Mouse (Mus musculus) myocyte (in vitro differentiated cells): ENCODE results near the gene Tnfsf10. TPM values are rescaled to one million over a fixed set of nuclear protein-coding genes. Genes with fewer than 3 reads are reported as not detected.
"Not testable (repeated sequence)": the region's sequence is repeated elsewhere in the genome, so short reads cannot be mapped to it uniquely, and the experiment has no call there.

Experiments
- H3K27me3 ChIP-seq: one replicate; pipeline ENCODE4 v1.6.1; 2011; ENCODE audit not compliant: control insufficient read depth, insufficient read depth, insufficient read length
- H3K36me3 ChIP-seq: one replicate; pipeline ENCODE4 v1.6.1; 2011; ENCODE audit not compliant: control insufficient read depth, insufficient read depth
- H3K4me2 ChIP-seq: one replicate; pipeline ENCODE4 v1.6.1; 2011; ENCODE audit warnings: low read depth, control low read depth
- H3K4me3 ChIP-seq: one replicate; pipeline ENCODE4 v1.5.1; 2011; ENCODE audit warnings: mild to moderate bottlenecking, control low read depth, moderate library complexity
- H3K79me2 ChIP-seq: one replicate; pipeline ENCODE4 v1.6.1; 2011; ENCODE audit not compliant: control insufficient read depth, insufficient read depth
- H3ac ChIP-seq: one replicate; pipeline ENCODE4 v1.6.1; 2011; ENCODE audit not compliant: control insufficient read depth, insufficient read length
- CEBPB ChIP-seq: IDR thresholded peaks from 2 replicates; pipeline ENCODE4 v1.6.1; 2011; ENCODE audit warnings: mild to moderate bottlenecking, moderate library complexity; ENCODE audit not compliant: poor library complexity, insufficient read depth, severe bottlenecking
- E2F4 ChIP-seq: IDR thresholded peaks from one replicate; pipeline ENCODE4 v1.6.1; 2011; ENCODE audit warnings: mild to moderate bottlenecking, control low read depth, moderate library complexity; ENCODE audit not compliant: insufficient read depth
- MAX ChIP-seq: IDR thresholded peaks from one replicate; pipeline ENCODE4 v1.6.1; 2011; ENCODE audit warnings: low read depth, mild to moderate bottlenecking, control low read depth
- MYOD1 ChIP-seq, 3 experiments: IDR thresholded peaks; one replicate each; pipeline ENCODE4 v1.6.1; 2011; ENCODE audit warnings: control low read depth in 2 of 3, low read depth in 2 of 3, mild to moderate bottlenecking in 2 of 3, moderate library complexity in 1 of 3; ENCODE audit not compliant: insufficient read length in 2 of 3, control insufficient read depth in 1 of 3
- MYOG ChIP-seq, 3 experiments: IDR thresholded peaks; one replicate each; pipeline ENCODE4 v1.6.1; 2011; ENCODE audit warnings: control low read depth in 2 of 3, low read depth in 2 of 3, mild to moderate bottlenecking in 2 of 3; ENCODE audit not compliant: insufficient read length in 2 of 3, control insufficient read depth in 1 of 3, insufficient read depth in 1 of 3
- POLR2A ChIP-seq: IDR thresholded peaks from one replicate; pipeline ENCODE4 v1.6.1; 2011; ENCODE audit warnings: low read depth, mild to moderate bottlenecking, control low read depth, moderate library complexity; ENCODE audit not compliant: insufficient read length
- POLR2AphosphoS2 ChIP-seq: IDR thresholded peaks from one replicate; pipeline ENCODE4 v1.6.1; 2011; ENCODE audit warnings: low read depth, control low read depth; ENCODE audit not compliant: insufficient read length
- REST ChIP-seq: IDR thresholded peaks from one replicate; pipeline ENCODE4 v1.6.1; 2011; ENCODE audit warnings: mild to moderate bottlenecking, control low read depth, moderate library complexity; ENCODE audit not compliant: insufficient read depth, insufficient read length
- SRF ChIP-seq: IDR thresholded peaks from one replicate; pipeline ENCODE4 v1.6.1; 2011; ENCODE audit warnings: low read depth; ENCODE audit not compliant: control insufficient read depth, insufficient read length
- TCF12 ChIP-seq: IDR thresholded peaks from one replicate; pipeline ENCODE4 v1.6.1; 2011; ENCODE audit warnings: mild to moderate bottlenecking, control low read depth; ENCODE audit not compliant: poor library complexity, insufficient read depth, severe bottlenecking
- TCF3 ChIP-seq: IDR thresholded peaks from one replicate; pipeline ENCODE4 v1.6.1; 2011; ENCODE audit warnings: low read depth, control low read depth; ENCODE audit not compliant: insufficient read length
- USF1 ChIP-seq: IDR thresholded peaks from one replicate; pipeline ENCODE4 v1.6.1; 2011; ENCODE audit warnings: low read depth, mild to moderate bottlenecking, control low read depth, moderate library complexity
- polyA plus RNA-seq: library from polyadenylated mRNA; unstranded; fragments of >200 nt; fragmentation: generic; extraction: Trizol; gene quantifications from one replicate; pipeline ENCODE4 v1.2.1, GENCODE M21; 2012; ENCODE audit warnings: missing spikeins

Tnfsf10 gene
- polyA plus RNA-seq, 1 experiment: not detected

DNA sequence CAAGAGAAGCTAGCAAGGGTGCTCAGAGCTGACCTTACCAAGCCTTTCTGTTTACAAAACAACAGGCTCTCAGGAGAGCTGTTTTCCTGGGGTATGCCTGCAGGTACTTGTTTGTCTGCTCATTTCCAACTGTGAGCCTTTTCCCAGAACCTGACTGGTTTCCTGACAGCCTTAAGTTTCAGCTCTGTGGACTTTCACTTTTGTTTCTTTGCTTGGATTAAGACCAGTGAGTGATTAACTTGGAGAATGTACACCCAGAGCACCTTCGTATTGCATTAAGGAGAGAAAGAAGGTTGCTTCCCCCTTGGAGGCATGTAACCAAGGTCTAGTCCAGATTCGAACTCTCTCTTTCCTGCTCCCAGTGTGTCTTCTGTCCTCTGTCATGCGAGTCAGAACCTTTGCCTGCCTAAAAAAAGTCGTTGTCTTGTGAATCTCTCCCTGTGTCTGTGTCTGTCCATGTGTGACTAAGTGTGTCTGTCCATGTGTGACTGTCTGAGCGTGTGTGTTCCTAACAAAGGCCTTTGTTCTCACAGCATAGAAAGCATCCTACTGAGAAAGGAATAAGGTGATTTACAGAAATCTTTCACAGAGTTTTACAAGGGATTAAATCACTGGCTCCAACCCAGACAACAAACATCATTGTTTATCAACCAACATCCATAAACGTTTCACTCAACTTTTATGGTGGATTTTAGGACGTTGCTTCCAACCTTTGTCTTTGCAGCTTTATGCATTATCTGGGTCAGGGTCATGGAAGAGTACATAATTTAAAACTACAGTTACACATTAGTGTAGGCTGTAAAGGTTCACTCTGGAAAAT is 43.7 kb upstream of the Tnfsf10 start:
- H3K4me2 ChIP-seq: peak overlapping the region; percentile 42
- H3K79me2 ChIP-seq: no peaks in the 10 kb centered on the region
- H3ac ChIP-seq: no peak overlapping the region
- no peak overlapping the region for H3K4me3 ChIP-seq
- no peaks in the 10 kb centered on the region for H3K36me3 ChIP-seq
- TF ChIP-seq POLR2A (no peak), USF1 (no peak), MYOD1 (IDR thresholded peaks at IDR 0.05; ENCODE audit: control insufficient read depth in 1 of 3, insufficient read length in 2 of 3, low read depth in 2 of 3) (no peak), E2F4 (no peak), REST (no peak), POLR2AphosphoS2 (no peak), SRF (no peak), TCF12 (no peak), MAX (no peak), TCF3 (no peak)
- H3K27me3 ChIP-seq: no peaks in the 10 kb centered on the region

- not testable (repeated sequence) for H3ac ChIP-seq, H3K27me3 ChIP-seq, H3K4me3 ChIP-seq, H3K36me3 ChIP-seq, H3K4me2 ChIP-seq, H3K79me2 ChIP-seq
These were observed 37.4 kb upstream of the Tnfsf10 start for GRCm38 (mm10) chr3:27279286-27279925.

DNA sequence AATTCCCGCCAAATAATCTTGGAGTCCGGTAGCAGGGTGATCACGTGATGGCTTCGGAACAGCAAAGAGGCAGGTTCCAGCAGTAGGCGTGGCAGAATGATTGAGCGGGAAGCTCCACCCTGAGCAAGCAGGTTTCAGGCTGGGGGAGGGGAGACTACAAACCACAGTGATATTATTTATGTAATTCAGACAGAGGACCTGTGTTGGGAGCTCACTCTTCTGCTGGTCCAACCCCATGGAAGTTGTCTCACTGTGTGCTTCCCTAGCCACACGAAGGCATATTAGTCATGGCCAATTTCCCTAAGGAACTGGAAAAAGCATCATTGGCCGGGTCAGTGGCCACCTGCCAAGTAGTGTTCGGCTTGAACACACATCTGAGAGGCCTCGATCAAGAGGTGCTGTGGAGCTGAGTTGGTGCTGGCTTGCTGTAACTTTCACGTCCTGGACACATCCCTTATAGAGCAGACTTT is 36.5 kb upstream of the Tnfsf10 start:
- no peaks in the 10 kb centered on the region for H3K27me3 ChIP-seq
- H3K4me2 ChIP-seq: no peak overlapping the region
- no peaks in the 10 kb centered on the region for H3K79me2 ChIP-seq
- no peak overlapping the region for H3K4me3 ChIP-seq
- H3ac ChIP-seq: no peak overlapping the region
- no peak for TF ChIP-seq TCF12
- no peak for TF ChIP-seq MYOG (IDR thresholded peaks at IDR 0.05; ENCODE audit: control insufficient read depth in 1 of 3, insufficient read depth in 1 of 3, insufficient read length in 2 of 3, low read depth in 2 of 3)
- no peak for TF ChIP-seq MYOD1 (IDR thresholded peaks at IDR 0.05; ENCODE audit: control insufficient read depth in 1 of 3, insufficient read length in 2 of 3, low read depth in 2 of 3)
- TF ChIP-seq E2F4: no peak
- no peak for TF ChIP-seq POLR2AphosphoS2
- TF ChIP-seq REST: no peak
- no peak for TF ChIP-seq MAX
- TF ChIP-seq SRF: no peak
- TF ChIP-seq POLR2A: no peak
- TF ChIP-seq USF1: no peak
- TF ChIP-seq CEBPB: no peak
- TF ChIP-seq TCF3: no peak
- no peaks in the 10 kb centered on the region for H3K36me3 ChIP-seq

DNA sequence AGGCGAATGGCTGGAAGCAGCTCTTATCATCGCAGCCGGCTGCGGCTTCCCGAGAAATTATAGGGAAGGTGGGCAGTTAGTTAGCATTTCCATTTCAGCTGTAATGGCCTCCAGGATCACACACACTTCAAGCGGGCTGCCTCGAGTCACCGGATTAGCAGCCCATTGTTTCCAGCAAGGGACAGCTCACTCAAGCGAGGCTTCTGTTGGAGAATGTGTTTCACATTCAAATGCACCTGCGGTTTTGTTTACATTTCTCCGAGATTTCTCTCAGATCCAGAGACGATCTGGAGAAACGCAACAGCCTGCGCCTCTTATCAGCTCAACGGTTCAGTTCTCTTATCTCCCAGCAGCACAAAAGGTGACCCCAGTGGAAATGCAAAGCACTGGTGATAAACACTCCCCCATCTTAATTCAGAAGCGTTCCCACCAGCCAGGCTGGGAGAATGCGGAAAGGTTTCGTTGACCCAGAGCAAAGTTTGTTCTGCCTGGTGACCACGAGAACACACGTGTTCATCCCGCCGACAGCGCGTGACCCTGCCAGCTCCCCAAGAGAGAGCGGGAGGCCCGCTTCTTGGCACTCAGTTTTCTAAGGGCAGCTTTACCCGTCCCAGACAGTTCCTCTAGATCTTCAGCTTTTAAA is 33.6 kb upstream of the Tnfsf10 start:
- H3ac ChIP-seq: no peak overlapping the region

GRCm38 (mm10) chr3:27283796-27284195 is 33.0 kb upstream of the Tnfsf10 start:
- Histone ChIP-seq H3K79me2 (no peaks in the 10 kb centered on the region), H3ac (no peak overlapping the region), H3K27me3 (no peaks in the 10 kb centered on the region), H3K4me3 (no peak overlapping the region), H3K36me3 (no peaks in the 10 kb centered on the region), H3K4me2 (no peak overlapping the region)
- no peak for TF ChIP-seq REST
- TF ChIP-seq USF1: no peak
- TF ChIP-seq CEBPB: no peak
- TF ChIP-seq TCF12: no peak
- no peak for TF ChIP-seq SRF
- TF ChIP-seq POLR2AphosphoS2: no peak
- TF ChIP-seq MYOG (IDR thresholded peaks at IDR 0.05; ENCODE audit: control insufficient read depth in 1 of 3, insufficient read depth in 1 of 3, insufficient read length in 2 of 3, low read depth in 2 of 3): no peak
- no peak for TF ChIP-seq E2F4
- TF ChIP-seq POLR2A: no peak
- no peak for TF ChIP-seq MAX
- no peak for TF ChIP-seq MYOD1 (IDR thresholded peaks at IDR 0.05; ENCODE audit: control insufficient read depth in 1 of 3, insufficient read length in 2 of 3, low read depth in 2 of 3)
- no peak for TF ChIP-seq TCF3

More for the DNA sequence above, 33.6 kb upstream of the Tnfsf10 start:
- H3K79me2 ChIP-seq: no peaks in the 10 kb centered on the region
- TF ChIP-seq TCF3: no peak
- no peak for TF ChIP-seq MYOD1 (IDR thresholded peaks at IDR 0.05; ENCODE audit: control insufficient read depth in 1 of 3, insufficient read length in 2 of 3, low read depth in 2 of 3)
- TF ChIP-seq MAX: no peak
- TF ChIP-seq POLR2A: no peak
- TF ChIP-seq SRF: no peak
- TF ChIP-seq E2F4: no peak
- no peak for TF ChIP-seq MYOG (IDR thresholded peaks at IDR 0.05; ENCODE audit: control insufficient read depth in 1 of 3, insufficient read depth in 1 of 3, insufficient read length in 2 of 3, low read depth in 2 of 3)
- TF ChIP-seq TCF12: no peak
- no peak overlapping the region for H3K4me3 ChIP-seq
- H3K4me2 ChIP-seq: no peak overlapping the region
- H3K27me3 ChIP-seq: no peaks in the 10 kb centered on the region
- no peaks in the 10 kb centered on the region for H3K36me3 ChIP-seq
